Comparison of ENCODE assay signal across 8 mouse cellular contexts in genomic region chr2:119047849-119048248, GRCm38 (mm10). TPM values are rescaled to one million over a fixed set of nuclear protein-coding genes. Genes with fewer than 3 reads are reported as not detected.
DNase-seq lines count a peak whose midpoint lies in the region; ATAC-seq and TF ChIP-seq lines count a peak whose summit lies in the region.

No protein-coding gene starts in this region.

- no peak for TF ChIP-seq POLR2A in bone marrow, adult 2 months (IDR thresholded peaks at IDR 0.05; ENCODE audit: borderline replicate concordance, control insufficient read depth, low read depth, low read length)

- H3K27me3 ChIP-seq in heart, embryonic 12.5 days (replicated peaks), result no peaks in the 10 kb centered on the region
- no peaks in the 10 kb centered on the region for H3K27me3 ChIP-seq in hindbrain, embryonic 13.5 days
- H3K27me3 ChIP-seq in midbrain, embryonic 15.5 days (replicated peaks), result no peaks in the 10 kb centered on the region

- H3K9ac ChIP-seq in heart, embryonic 12.5 days, result peak overlapping the region; percentile 84
- peak overlapping the region; percentile 71; the same call in 1 of the 2 replicates for H3K9ac ChIP-seq in hindbrain, embryonic 13.5 days
- H3K9ac ChIP-seq in midbrain, embryonic 15.5 days, result no peak overlapping the region

- no peaks in the 10 kb centered on the region for H3K9me3 ChIP-seq in heart, embryonic 12.5 days (replicated peaks)
- no peaks in the 10 kb centered on the region for H3K9me3 ChIP-seq in hindbrain, embryonic 13.5 days
- H3K9me3 ChIP-seq in midbrain, embryonic 15.5 days, result no peaks in the 10 kb centered on the region

- peak overlapping the region; percentile 92 for H3K4me3 ChIP-seq in heart, embryonic 12.5 days
- H3K4me3 ChIP-seq in bone marrow, adult 2 months (replicated peaks; ENCODE audit: control insufficient read depth, low read depth, low read length), result peak overlapping the region; percentile 91
- H3K4me3 ChIP-seq in hindbrain, embryonic 13.5 days, result peak overlapping the region; percentile 79
- H3K4me3 ChIP-seq in midbrain, embryonic 15.5 days, result peak overlapping the region; percentile 90

- H3K4me2 ChIP-seq in heart, embryonic 12.5 days, result peak overlapping the region; percentile 82
- peak overlapping the region; percentile 75 for H3K4me2 ChIP-seq in hindbrain, embryonic 13.5 days
- peak overlapping the region; percentile 94 for H3K4me2 ChIP-seq in midbrain, embryonic 15.5 days

- DNase-seq in heart, postnatal 25 days (ENCODE audit: low spot score), result no peak
- DNase-seq in adipocyte (ENCODE audit: low spot score), result no peak
- DNase-seq in layer of hippocampus, adult 9-11 months, result no peak
- no peak for DNase-seq in kidney, adult 11 months

- no peak for ATAC-seq in heart, embryonic 12.5 days (ENCODE audit: insufficient number of reproducible peaks, low FRiP score)
- ATAC-seq in hindbrain, embryonic 13.5 days (ENCODE audit: low FRiP score), result no peak
- no peak for ATAC-seq in midbrain, embryonic 15.5 days (replicated peaks)

- H3K36me3 ChIP-seq in heart, embryonic 12.5 days, result no peaks in the 10 kb centered on the region
- no peaks in the 10 kb centered on the region for H3K36me3 ChIP-seq in hindbrain, embryonic 13.5 days
- H3K36me3 ChIP-seq in midbrain, embryonic 15.5 days (replicated peaks), result no peaks in the 10 kb centered on the region

- TF ChIP-seq CTCF in bone marrow, adult 2 months (IDR thresholded peaks at IDR 0.05; ENCODE audit: control insufficient read depth, insufficient read depth, low read length), result no peak

- intact Hi-C loops in heart, postnatal 25 days (cut with DNase I), result loop anchor here (2.0 kb wide), 1 partner anchor 143 kb away; no protein-coding TSS in a partner anchor

- peaks cover 7% of the 10 kb centered on the region for H3K4me1 ChIP-seq in heart, embryonic 12.5 days (replicated peaks)
- H3K4me1 ChIP-seq in bone marrow, adult 2 months (ENCODE audit: control insufficient read depth, insufficient read depth, low read length), result no peaks in the 10 kb centered on the region; the same call in 1 of the 2 replicates
- H3K4me1 ChIP-seq in hindbrain, embryonic 13.5 days (replicated peaks), result peaks cover 7% of the 10 kb centered on the region
- peaks cover 6% of the 10 kb centered on the region; the same call in 1 of the 2 replicates for H3K4me1 ChIP-seq in midbrain, embryonic 15.5 days

- peak overlapping the region; percentile 89; the same call in 1 of the 2 replicates for H3K27ac ChIP-seq in heart, embryonic 12.5 days (ENCODE audit: poor library complexity, severe bottlenecking)
- no peak overlapping the region for H3K27ac ChIP-seq in bone marrow, adult 2 months (ENCODE audit: control insufficient read depth, insufficient read depth, low read depth, low read length, poor library complexity)
- no peak overlapping the region for H3K27ac ChIP-seq in hindbrain, embryonic 13.5 days
- no peak overlapping the region for H3K27ac ChIP-seq in midbrain, embryonic 15.5 days

- 23% methylated on average over 4 of the region's 4 CpGs for WGBS in heart, embryonic 12.5 days
- 13% methylated on average over 4 of the region's 4 CpGs for WGBS in bone marrow, adult 2 months
- 24% methylated on average over 4 of the region's 4 CpGs for WGBS in hindbrain, embryonic 13.5 days
- 21% methylated on average over 4 of the region's 4 CpGs for WGBS in midbrain, embryonic 15.5 days

RNA-seq across cellular contexts. Expression of gene Knl1, which starts 0.9 kb away (rescaled TPM):
- 39.0 and 39.4 TPM in 2 replicates for polyA plus RNA-seq in heart, embryonic 12.5 days (2016; fragmentation: Nextera tagmentation; extraction: Ambion mirVana)
- under 1 TPM; 0.34 to 0.75 TPM for total RNA-seq in heart, postnatal 25 days (2021)
- 14.8 and 21.4 TPM in 2 replicates for polyA plus RNA-seq in bone marrow, adult 2 months (2011; ENCODE audit: insufficient read depth, insufficient read length, low replicate concordance, missing spikeins)
- 11.9 and 15.2 TPM in 2 replicates for polyA plus RNA-seq in hindbrain, embryonic 13.5 days (2015; fragmentation: Nextera tagmentation; extraction: Ambion mirVana)
- polyA plus RNA-seq in midbrain, embryonic 15.5 days (2015; fragmentation: Nextera tagmentation; extraction: Ambion mirVana), result 5.9 and 7.2 TPM in 2 replicates

RNA-seq across cellular contexts. Expression of gene Rpusd2, which starts 13.3 kb away (rescaled TPM):
- polyA plus RNA-seq in heart, embryonic 12.5 days (2016; fragmentation: Nextera tagmentation; extraction: Ambion mirVana), result 4.5 and 5.0 TPM in 2 replicates
- 1 to 10 TPM; 4.2 to 4.8 TPM for total RNA-seq in heart, postnatal 25 days (2021)
- 1.5 and 2.4 TPM in 2 replicates for polyA plus RNA-seq in bone marrow, adult 2 months (2011; ENCODE audit: insufficient read depth, insufficient read length, low replicate concordance, missing spikeins)
- 4.4 and 4.7 TPM in 2 replicates for polyA plus RNA-seq in hindbrain, embryonic 13.5 days (2015; fragmentation: Nextera tagmentation; extraction: Ambion mirVana)
- 4.6 and 4.9 TPM in 2 replicates for polyA plus RNA-seq in midbrain, embryonic 15.5 days (2015; fragmentation: Nextera tagmentation; extraction: Ambion mirVana)

RNA-seq across cellular contexts. Expression of gene Ccdc32, which starts 18.7 kb away (rescaled TPM):
- polyA plus RNA-seq in heart, embryonic 12.5 days (2016; fragmentation: Nextera tagmentation; extraction: Ambion mirVana), result 16.3 and 18.3 TPM in 2 replicates
- 10 to 100 TPM; 10.0 to 13.0 TPM for total RNA-seq in heart, postnatal 25 days (2021)
- 6.2 and 9.7 TPM in 2 replicates for polyA plus RNA-seq in bone marrow, adult 2 months (2011; ENCODE audit: insufficient read depth, insufficient read length, low replicate concordance, missing spikeins)
- polyA plus RNA-seq in hindbrain, embryonic 13.5 days (2015; fragmentation: Nextera tagmentation; extraction: Ambion mirVana), result 34.2 and 36.0 TPM in 2 replicates
- polyA plus RNA-seq in midbrain, embryonic 15.5 days (2015; fragmentation: Nextera tagmentation; extraction: Ambion mirVana), result 37.1 and 38.5 TPM in 2 replicates
